Mouse (Mus musculus) spleen, adult 18-20 months (tissue): ENCODE results near the gene Batf.
"Not testable (repeated sequence)": the region's sequence is repeated elsewhere in the genome, so short reads cannot be mapped to it uniquely, and the experiment has no call there.

ENCODE experiments used
- DNase-seq, 2 experiments: peaks; one replicate each; pipeline ENCODE4 v3.0.0; 2022; ENCODE audit warnings: mixed read lengths in 2 of 2

Gene Batf

GRCm38 (mm10) chr12:85686466-85687216 is at the start of gene Batf:
Gene Batf (plus strand): TSS chr12:85686669.
- peak; percentile 50 to 61 for DNase-seq

GRCm38 (mm10) chr12:85637932-85638331 is 48.5 kb upstream of the Batf start:
- no peak for DNase-seq

- no peak for DNase-seq
Observed at GRCm38 (mm10) chr12:85638541-85639325, 47.7 kb upstream of the Batf start.

- no peak for DNase-seq
Observed at GRCm38 (mm10) chr12:85639326-85640008, 47.0 kb upstream of the Batf start.

- no peak for DNase-seq
Observed at GRCm38 (mm10) chr12:85640852-85641563, 45.5 kb upstream of the Batf start.

- no peak for DNase-seq
Observed at GRCm38 (mm10) chr12:85641564-85641931, 44.9 kb upstream of the Batf start.

DNA sequence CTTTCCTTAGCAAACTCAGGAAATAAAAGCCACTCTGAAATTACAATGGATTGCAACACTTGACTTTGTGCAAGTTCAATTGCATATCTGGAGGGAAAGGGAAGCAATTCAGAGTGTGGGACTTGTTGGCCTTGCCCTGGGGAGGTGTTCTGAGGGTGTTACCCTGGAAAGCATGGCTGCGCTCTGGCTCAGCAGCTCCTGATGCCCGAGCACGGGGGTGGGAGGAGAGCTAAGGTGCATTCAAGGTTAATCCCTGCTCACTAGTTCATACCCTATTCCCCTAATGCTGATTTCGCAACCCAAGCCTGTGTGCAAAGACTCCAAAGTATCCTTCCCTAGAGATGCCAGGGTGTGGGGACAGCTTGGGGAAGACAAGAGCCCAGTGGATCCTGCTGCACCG is 42.7 kb upstream of the Batf start:
- no peak for DNase-seq

DNA sequence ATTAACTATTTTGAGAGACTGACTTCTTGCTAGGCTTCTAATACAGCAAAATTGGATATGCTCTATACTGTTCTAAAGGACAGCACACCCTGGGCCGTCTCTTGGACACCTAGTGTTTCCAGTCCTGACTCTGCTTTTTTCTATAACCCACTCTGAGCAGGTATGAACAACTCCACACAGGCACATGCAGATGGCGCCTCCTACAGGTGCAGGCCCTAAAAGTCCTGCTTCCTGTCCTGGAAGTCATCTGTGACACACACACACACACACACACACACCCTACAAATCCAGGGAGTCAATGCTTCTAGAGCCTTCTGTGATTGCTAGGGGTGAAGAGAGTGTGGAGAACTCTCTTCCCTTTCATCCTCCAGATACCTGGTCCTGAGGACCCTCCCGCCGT is 40.8 kb upstream of the Batf start:
- DNase-seq = peak; percentile 16 to 35

DNA sequence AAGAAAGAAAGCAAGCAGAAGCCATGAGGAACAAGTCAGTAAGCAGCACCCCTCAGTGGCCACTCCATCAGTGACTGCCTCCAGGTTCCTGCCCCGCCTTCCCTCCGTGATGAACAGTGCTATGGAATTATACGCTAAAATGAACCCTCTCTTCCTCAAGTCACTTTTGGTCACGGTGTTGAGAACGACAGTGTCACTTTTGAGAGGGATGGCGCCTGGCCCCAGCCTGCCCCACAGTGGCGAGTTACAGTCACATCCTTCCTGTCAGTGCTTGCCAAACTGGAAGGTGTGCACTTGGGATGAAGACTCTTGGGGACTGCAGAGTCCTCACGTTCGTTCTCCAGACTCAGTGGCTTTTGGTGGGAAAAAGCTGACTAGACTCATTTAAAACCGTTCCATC is 39.1 kb upstream of the Batf start:
- DNase-seq = peak in 1 of 2 experiments; percentile 16

- DNase-seq = no peak
Observed at GRCm38 (mm10) chr12:85647955-85648354, 38.5 kb upstream of the Batf start.

DNA sequence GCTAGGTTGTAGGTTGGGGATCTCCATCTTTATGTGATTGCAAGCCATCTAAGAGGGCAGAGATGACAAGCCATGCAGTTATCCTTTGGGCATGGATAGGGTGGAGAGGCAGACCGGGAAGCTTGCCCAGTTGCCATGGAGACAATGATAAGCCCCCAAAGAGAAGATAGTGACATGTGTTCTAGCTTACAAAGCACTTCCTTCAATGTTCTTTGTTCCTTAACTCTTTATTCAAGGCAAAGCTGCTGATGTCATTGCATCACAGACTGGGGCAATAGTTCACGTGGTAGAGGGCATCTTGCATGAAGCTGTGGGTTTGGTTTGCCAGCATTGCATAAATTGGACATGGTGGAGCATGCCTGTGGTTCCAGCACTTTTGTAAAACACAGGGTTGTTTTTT is 27.1 kb upstream of the Batf start:
- DNase-seq = no peak

- DNase-seq = peak in 1 of 2 experiments; percentile 9
Observed at GRCm38 (mm10) chr12:85660855-85661254, 25.6 kb upstream of the Batf start.

DNA sequence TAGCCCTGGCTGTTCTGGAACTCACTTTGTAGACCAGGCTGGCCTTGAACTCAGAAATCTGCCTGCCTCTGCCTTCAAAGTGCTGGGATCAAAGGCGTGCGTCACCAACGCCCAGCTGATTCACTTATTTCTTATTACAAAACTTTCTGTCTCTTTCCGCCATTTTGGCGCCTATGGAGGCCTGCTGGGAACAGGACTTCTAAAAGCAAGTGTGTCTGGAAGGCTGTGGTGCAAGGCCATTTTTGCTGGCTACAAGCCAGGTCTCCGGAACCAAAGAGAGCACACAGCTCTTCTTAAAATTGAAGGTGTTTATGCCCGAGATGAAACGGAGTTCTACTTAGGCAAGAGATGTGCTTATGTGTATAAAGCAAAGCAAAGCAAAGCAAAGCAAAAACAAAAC is 24.2 kb upstream of the Batf start:
- not testable (repeated sequence) for DNase-seq

DNA sequence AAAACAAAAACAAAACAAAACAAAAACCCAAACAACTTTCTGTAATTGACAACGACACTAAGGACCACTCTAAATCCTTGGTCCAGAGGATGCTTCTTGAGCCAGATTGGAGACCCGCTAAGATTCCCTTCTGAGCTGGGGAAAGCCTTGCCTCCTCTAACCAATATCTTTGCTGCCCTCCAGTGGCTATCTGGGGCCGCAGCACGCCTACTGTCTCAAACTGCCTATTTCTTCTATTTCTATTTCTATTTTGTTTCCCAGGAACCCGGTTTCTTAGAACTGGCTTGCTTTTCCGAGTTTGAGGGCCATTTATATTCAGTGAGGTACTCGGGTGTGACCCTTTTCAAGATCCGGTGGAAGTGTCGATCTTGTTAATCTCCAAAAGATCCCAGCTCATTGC is 23.6 kb upstream of the Batf start:
- peak; percentile 40 to 70 for DNase-seq

DNA sequence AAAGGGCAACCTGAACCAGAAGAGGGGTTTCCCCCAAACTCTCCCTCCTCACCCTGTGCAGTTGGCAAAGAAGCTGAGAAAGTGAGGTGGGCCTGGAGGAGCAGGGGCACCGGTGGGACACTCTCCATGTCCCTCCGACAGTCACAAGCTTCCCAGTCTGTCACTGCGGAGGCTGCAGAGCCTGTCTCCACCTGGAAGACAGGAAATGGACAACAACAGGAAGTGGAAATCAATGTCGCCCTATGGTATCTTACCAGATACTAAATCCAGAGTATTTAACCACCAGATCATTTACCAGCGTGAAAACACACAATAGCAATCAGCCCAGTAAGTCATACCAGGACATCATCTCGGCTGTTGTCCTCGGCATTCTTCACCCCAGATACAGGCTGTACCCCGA is 20.4 kb upstream of the Batf start:
- no peak for DNase-seq

DNA sequence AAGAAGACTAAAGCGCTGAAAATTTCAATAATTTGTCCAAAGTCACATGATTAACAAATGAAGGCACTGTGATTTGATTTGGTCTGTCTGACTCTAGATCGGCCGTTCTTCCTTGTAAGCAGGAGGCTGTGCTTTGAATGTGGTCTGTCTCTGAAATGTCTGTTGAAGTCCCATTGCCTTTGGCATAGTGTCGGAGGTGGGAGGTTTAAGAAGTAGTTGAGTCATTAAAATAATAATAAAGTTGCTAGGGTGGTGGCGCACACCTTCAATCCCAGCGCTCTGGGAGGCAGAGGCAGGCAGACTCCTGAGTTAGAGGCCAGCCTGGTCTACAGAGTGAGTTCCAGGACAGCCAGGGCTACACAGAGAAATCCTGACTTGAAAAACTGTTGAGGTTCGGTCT is 19.4 kb upstream of the Batf start:
- no peak for DNase-seq

DNA sequence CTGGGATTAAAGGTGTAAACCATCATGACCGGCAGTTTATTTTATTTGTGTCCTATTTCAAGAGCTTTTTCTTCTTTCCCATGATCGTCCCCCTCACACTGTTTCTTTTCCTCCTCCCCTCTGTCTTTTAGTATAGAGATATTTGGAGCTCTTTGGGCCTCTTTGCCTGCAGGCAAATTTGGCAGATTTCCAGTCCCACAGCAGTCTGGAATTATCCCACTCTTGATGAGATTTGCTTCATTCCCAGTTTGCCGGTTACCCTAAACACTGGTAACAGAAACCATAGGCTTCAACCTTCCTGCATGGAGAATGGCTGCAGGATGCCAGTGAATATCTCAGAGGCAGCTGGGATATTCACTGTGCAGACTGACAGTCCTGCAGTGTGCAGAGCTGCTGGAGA is 17.8 kb upstream of the Batf start:
- no peak for DNase-seq

DNA sequence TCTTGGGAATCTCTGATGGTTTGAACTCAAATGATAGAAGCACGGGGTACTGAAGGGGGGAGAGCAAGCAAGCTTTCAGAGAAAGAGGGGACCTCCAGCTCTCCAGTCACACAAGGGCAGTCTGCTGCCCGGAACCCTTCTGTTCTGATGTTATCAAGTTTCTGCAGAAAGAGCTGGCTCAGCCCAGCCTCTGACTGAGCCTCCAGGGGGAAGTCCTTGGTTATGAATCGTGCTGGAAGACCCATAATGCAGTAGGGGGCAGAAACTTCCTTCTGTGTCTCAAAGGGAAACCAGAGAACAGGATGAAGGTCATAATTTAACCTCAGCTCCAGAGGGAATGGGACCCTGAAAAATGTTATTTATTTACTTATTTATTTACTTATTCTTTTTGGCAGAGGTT is 16.4 kb upstream of the Batf start:
- no peak for DNase-seq

DNA sequence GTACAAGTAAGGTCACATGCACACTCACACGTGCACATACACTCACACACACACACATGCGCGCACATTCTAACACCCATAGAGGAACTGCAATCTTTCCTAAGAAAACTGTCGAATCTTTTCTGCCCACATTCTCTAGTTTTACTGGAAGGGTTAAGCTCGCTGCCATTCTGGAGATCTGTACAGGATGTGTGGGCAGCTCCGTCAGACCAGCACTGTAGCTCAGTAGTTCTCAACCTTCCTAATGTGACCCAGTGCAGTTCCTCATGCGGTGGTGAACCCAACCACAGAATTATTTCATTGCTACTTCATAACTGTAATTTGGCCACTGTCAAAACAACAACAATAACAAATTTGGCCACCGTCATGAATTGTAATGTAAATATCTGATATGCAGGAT is 12.6 kb upstream of the Batf start:
- DNase-seq = no peak

GRCm38 (mm10) chr12:85679117-85679516 is 7.4 kb upstream of the Batf start:
- no peak for DNase-seq

DNA sequence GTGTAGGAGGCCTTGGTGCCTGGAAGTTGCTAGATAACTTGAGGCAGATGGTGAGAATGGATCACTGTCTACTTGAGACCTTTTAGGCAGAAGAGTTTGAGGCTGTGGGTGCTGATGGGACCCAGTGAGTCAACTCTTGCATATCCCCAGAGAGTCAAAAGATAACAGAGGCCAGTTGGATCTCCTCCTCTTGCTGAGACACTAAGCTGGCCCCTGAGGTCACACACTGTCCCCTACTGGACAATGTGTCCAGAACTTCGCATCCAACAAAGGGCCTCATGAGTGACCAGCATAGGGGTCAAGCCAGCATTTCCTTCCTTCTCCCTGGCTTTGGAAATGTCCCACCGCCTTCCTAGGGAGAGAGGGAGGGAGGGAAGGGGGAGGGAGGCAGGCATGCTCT is 6.7 kb upstream of the Batf start:
- DNase-seq = no peak

GRCm38 (mm10) chr12:85682328-85682727 is 4.1 kb upstream of the Batf start:
- no peak for DNase-seq
